Mouse (Mus musculus) limb, embryonic 14.5 days (tissue): ENCODE data around the gene Hnf4a. TPM values are rescaled to one million over a fixed set of nuclear protein-coding genes. Genes with fewer than 3 reads are reported as not detected.

Experiments
- ATAC-seq: fragments of 200-750 bp; cut with Nextera tagmentation; 2 replicates; pipeline ENCODE4 v1.8.0; 2017; ENCODE audit warnings: low read depth, moderate number of reproducible peaks, moderate TSS enrichment; ENCODE audit not compliant: low FRiP score
- DNase-seq: peaks from one replicate; pipeline ENCODE4 v3.0.0-alpha.2; 2015; ENCODE audit warnings: low spot score
- H3K27ac ChIP-seq: fragments of 300-500 bp; sonication (generic); replicated peaks from 2 replicates; pipeline ENCODE4 v1.5.1; 2014; ENCODE audit warnings: low read depth, mild to moderate bottlenecking, low read length, moderate library complexity, mixed read lengths
- H3K27me3 ChIP-seq: fragments of 300-500 bp; sonication (generic); 2 replicates; pipeline ENCODE4 v1.6.1; 2014; ENCODE audit warnings: low read length, mixed read lengths; ENCODE audit not compliant: control insufficient read depth, insufficient read depth
- H3K36me3 ChIP-seq: fragments of 300-500 bp; sonication (generic); 2 replicates; pipeline ENCODE4 v1.6.1; 2014; ENCODE audit warnings: mild to moderate bottlenecking, low read length, moderate library complexity, mixed read lengths; ENCODE audit not compliant: control insufficient read depth, insufficient read depth
- H3K4me1 ChIP-seq: fragments of 300-500 bp; sonication (generic); 2 replicates; pipeline ENCODE4 v1.6.1; 2014; ENCODE audit warnings: antibody characterized with exemption, low read length, mixed read lengths; ENCODE audit not compliant: control insufficient read depth, insufficient read depth
- H3K4me2 ChIP-seq: fragments of 300-500 bp; sonication (generic); replicated peaks from 2 replicates; pipeline ENCODE4 v1.6.1; 2014; ENCODE audit warnings: low read depth, mild to moderate bottlenecking, low read length, moderate library complexity; ENCODE audit not compliant: severe bottlenecking
- H3K4me3 ChIP-seq: fragments of 300-500 bp; sonication (generic); replicated peaks from 2 replicates; pipeline ENCODE4 v1.5.1; 2014; ENCODE audit warnings: low read length
- H3K9ac ChIP-seq: fragments of 300-500 bp; sonication (generic); 2 replicates; pipeline ENCODE4 v1.6.1; 2014; ENCODE audit warnings: mild to moderate bottlenecking, low read depth, low read length, moderate library complexity; ENCODE audit not compliant: severe bottlenecking
- H3K9me3 ChIP-seq: fragments of 300-500 bp; sonication (generic); 2 replicates; pipeline ENCODE4 v1.6.1; 2016; ENCODE audit warnings: low read length; ENCODE audit not compliant: control insufficient read depth
- POLR2A ChIP-seq: fragments of 200-500 bp; IDR thresholded peaks from 2 replicates; pipeline ENCODE4 v1.8.0; 2012; ENCODE audit warnings: inconsistent platforms, mild to moderate bottlenecking, moderate library complexity, borderline replicate concordance; ENCODE audit not compliant: insufficient read depth, insufficient read length; ENCODE audit errors: extremely low read depth
- WGBS: fragments of 180-500 bp; shearing (Covaris S2); extraction: QIAGEN DNeasy Blood & Tissue Kit; methylation state at CpG from one replicate; pipeline ENCODE4 v1.1.7; 2014; 5-methylcytosine and 5-hydroxymethylcytosine counted together
- polyA plus RNA-seq, 2 experiments: library from polyadenylated mRNA; depleted of rRNA in 1 of 2; stranded (reverse) in 1 of 2; unstranded in 1 of 2; fragments of >200 nt; fragmentation: Nextera tagmentation in 1 of 2; extraction: Ambion mirVana in 1 of 2; gene quantifications; 2 replicates each; pipeline versions ENCODE4 v1.2.1 to v1.2.3; 2012 to 2014

The Hnf4a gene
- polyA plus RNA-seq, 2 experiments: 0.20 TPM; not detected in 1

GRCm38 (mm10) chr2:163559236-163559635, 52.6 kb downstream of the Hnf4a start:
- Histone ChIP-seq H3K27me3 (no peaks in the 10 kb centered on the region), H3K4me1 (no peaks in the 10 kb centered on the region), H3K4me3 (no peak overlapping the region), H3K4me2 (no peak overlapping the region), H3K9ac (no peak overlapping the region), H3K9me3 (no peaks in the 10 kb centered on the region), H3K36me3 (no peaks in the 10 kb centered on the region), H3K27ac (no peak overlapping the region)
- ATAC-seq (no peak), DNase-seq (no peak)
- WGBS: 79% methylated on average over 5 of the region's 5 CpGs
- TF ChIP-seq POLR2A: no peak

- H3K9ac ChIP-seq: no peak overlapping the region
- no peaks in the 10 kb centered on the region for H3K27me3 ChIP-seq
- no peak overlapping the region for H3K27ac ChIP-seq
- H3K9me3 ChIP-seq: no peaks in the 10 kb centered on the region
- no peak overlapping the region for H3K4me3 ChIP-seq
- no peaks in the 10 kb centered on the region for H3K4me1 ChIP-seq
- no peak for TF ChIP-seq POLR2A
- H3K36me3 ChIP-seq: no peaks in the 10 kb centered on the region
- WGBS: 78% methylated on average over 3 of the region's 3 CpGs
- no peak for ATAC-seq
- no peak overlapping the region for H3K4me2 ChIP-seq
- no peak for DNase-seq
Measured at GRCm38 (mm10) chr2:163560247-163560646, 53.6 kb downstream of the Hnf4a start.

- no peak overlapping the region for H3K4me2 ChIP-seq
- no peak overlapping the region for H3K9ac ChIP-seq
- no peak for TF ChIP-seq POLR2A
- H3K4me1 ChIP-seq: no peaks in the 10 kb centered on the region
- no peaks in the 10 kb centered on the region for H3K36me3 ChIP-seq
- no peak overlapping the region for H3K4me3 ChIP-seq
- H3K9me3 ChIP-seq: no peaks in the 10 kb centered on the region
- DNase-seq (no peak), ATAC-seq (no peak)
- no peaks in the 10 kb centered on the region for H3K27me3 ChIP-seq
- 76% methylated on average over 13 of the region's 13 CpGs for WGBS
- H3K27ac ChIP-seq: no peak overlapping the region
Measured at GRCm38 (mm10) chr2:163561258-163561948, 54.8 kb downstream of the Hnf4a start.

- Histone ChIP-seq H3K4me2 (no peak overlapping the region), H3K27ac (no peak overlapping the region), H3K9me3 (no peaks in the 10 kb centered on the region), H3K27me3 (no peaks in the 10 kb centered on the region), H3K4me3 (no peak overlapping the region), H3K36me3 (no peaks in the 10 kb centered on the region), H3K9ac (no peak overlapping the region), H3K4me1 (no peaks in the 10 kb centered on the region)
- ATAC-seq: no peak
- 23% methylated on average over 8 of the region's 8 CpGs for WGBS
- TF ChIP-seq POLR2A: no peak
- peak; percentile 37 for DNase-seq
Measured at GRCm38 (mm10) chr2:163564646-163565045, 58.0 kb downstream of the Hnf4a start.

GRCm38 (mm10) chr2:163574321-163574720, 67.7 kb downstream of the Hnf4a start:
- WGBS: 81% methylated on average over 3 of the region's 3 CpGs
- H3K27me3 ChIP-seq: no peaks in the 10 kb centered on the region
- no peak overlapping the region for H3K27ac ChIP-seq
- no peaks in the 10 kb centered on the region for H3K4me1 ChIP-seq
- H3K4me2 ChIP-seq: no peak overlapping the region
- H3K4me3 ChIP-seq: no peak overlapping the region
- H3K9me3 ChIP-seq: no peaks in the 10 kb centered on the region
- DNase-seq (no peak), ATAC-seq (no peak)
- H3K36me3 ChIP-seq: no peaks in the 10 kb centered on the region
- no peak for TF ChIP-seq POLR2A
- H3K9ac ChIP-seq: no peak overlapping the region
